Mouse (Mus musculus) monocyte, adult 5-6 weeks (primary cell): ENCODE results near the gene Stk39. TPM values are rescaled to one million over a fixed set of nuclear protein-coding genes. Genes with fewer than 3 reads are reported as not detected.

Experiments
- ATAC-seq: fragments of 153-309, 156-312 bp; replicated peaks from 2 replicates; pipeline ENCODE4 v1.8.0; 2017; ENCODE audit warnings: mild to moderate bottlenecking; ENCODE audit not compliant: low TSS enrichment, insufficient number of reproducible peaks, severe bottlenecking, poor library complexity, low FRiP score
- total RNA-seq: library from RNA; stranded (forward); fragments of 200-1000, 200-491, 200-594 nt; gene quantifications from 3 replicates; pipeline ENCODE4 v1.2.3, GENCODE M21; 2017

Stk39 gene
- total RNA-seq, 1 experiment from 2014 or later: 5.4 TPM

DNA sequence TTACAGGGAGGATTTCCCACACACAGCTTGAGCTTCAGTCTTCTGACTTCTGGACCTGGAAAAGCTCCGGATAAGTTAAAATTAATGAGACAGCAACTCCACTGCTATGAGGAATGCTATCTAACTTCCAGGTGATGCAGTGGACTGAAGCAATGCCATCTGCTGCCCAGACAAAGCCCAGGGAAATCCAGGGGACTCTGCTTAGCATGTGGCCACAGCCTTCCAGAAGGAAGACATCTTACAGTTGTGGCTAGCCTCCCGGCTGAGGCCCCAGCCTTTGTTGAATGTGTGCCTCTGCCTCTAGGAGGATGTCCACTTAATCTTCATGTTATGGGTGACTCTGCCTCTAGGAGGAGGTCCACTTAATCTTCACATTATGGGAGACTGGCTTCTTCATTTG is 243.0 kb downstream of the Stk39 start:
- no peak for ATAC-seq

DNA sequence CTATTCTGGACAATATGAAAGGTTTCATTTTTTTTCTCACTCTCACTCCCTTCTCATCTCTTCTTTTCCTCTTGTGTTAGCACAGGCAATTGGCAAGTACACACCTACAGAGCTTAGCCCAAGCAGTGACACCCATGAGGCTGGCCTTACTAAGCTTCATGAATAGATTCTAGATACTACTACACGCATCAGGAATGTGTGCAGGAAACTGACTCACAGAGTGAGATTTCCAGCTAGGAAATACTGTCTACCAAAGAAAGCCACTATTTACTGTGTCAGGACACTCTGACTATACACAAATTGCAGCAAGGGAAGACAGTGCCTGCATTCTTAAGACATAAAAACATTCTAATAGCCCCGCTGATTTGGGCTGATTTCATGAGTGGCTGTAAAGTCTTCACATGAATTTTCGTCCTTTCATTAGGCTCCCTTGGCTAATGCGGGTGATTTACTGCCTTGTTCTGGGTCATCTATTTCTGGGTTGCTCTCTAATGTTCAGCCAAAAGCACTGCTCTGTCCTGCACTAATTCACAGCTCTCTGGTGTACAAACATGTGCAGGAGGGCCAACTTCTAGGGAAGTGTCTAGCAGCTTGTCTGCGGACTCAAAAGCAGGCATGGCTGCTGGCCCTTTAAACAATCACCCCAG is 249.7 kb downstream of the Stk39 start:
- no peak for ATAC-seq

DNA sequence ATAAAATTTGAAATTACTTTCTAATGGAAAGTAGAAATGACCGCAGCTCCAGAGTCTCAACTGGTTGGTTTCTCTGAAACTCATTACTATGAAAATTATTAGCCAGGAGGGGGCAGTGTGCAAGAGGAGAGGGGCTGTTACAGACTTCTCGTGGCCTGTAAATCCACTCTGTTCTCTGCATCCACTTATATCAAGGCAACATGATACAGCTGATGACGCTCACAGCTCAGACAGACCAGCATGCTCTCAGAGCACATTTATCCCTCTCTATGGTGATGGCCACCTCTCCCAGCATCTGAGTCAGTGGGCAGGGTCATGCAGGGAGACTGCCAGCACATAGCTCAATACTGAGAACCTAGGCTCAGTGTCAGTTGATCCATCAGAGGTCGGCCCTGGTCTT is 250.8 kb downstream of the Stk39 start:
- no peak for ATAC-seq

DNA sequence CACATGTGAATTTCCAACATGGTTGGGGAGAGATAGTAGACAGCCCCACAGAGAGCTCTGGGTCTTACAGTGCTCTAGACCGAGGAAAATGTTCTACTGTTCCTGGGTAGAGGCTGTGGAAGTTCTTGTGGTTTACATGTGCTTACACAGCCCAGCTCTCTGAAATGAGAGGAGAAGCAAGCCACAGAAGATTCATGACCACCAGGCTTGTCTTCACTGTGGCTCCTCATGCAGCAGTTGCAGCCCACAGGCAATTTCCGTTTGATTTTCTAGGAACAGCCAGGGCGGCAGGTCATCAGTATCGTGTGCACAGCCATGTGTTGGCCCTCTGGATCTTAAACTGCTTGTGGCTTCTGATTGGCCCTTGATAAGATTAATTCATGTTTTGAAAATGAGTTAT is 252.2 kb downstream of the Stk39 start:
- no peak for ATAC-seq

DNA sequence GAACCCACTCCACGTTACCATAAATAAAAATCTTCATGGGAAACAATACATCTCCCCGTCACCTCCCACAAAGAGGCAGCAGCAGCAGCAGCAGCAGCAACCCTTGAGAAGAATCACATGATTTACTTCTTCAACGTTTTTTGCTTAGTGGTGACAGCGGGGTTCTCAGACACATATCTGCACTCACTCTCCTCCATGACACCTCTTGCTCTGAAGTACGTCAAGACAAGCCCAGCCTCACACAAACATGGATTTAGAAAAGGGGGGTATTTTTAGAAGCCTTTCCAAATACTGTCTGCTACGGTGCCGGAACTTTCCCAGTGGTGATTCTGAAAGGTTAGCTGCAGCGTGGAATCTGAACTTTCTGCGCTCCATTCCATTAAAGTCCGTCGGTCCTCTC is 256.9 kb downstream of the Stk39 start:
- no peak for ATAC-seq

DNA sequence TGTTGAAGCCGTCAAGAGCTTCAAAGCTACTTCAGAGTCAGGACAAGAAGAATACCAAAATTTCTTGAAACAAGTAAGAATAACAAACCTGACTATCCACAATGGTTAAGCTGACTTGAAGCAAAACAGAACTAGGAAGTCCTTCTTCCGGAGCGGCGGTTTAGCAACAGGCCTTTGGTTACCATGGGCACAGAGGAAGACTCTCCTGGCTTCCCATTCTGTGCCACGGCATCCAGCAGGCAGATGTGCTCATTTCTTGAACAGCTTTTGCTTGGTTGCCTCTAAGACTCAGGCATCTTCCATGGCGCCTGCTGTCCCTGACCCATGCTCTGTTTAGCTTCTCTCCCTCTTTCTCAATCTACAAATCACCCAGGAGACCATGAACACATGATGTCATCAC is 257.7 kb downstream of the Stk39 start:
- ATAC-seq: no peak

DNA sequence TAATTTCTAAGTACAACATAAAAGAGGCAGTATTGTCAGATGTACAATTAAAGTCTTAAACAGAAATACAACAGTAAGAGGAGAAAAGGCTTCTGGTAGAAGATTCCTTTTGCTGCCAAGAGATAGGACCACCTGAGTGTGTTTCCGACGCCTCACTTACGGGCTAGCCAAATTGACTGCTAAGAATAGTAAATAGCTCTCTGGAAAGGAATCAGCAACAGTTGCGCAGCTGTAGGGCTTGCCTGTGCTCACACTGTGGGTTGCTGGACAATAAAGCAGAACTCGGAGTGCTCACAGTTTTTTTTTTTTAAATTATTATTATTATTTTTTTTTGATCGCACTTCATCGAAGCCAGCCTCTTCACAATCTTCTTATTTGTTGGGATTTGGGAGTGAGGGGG is 260.6 kb downstream of the Stk39 start:
- ATAC-seq: no peak

DNA sequence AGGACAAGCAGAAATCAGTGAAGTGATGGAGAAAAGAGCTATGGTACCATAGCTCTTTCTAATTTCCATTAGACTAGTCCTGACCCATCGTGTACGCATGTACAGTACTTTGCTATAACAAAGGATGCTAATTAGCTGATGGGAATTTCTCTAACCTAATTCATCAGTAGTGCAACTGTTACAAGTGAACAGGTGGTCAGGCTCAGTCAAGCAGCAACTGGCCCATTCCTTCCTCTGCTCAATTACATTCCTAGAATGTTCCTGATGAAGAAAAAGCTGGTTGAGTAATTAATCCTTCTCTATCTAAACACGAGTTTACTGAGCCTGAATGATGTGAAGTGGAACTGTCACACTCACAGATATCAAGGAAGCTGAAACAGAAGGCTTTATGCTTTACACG is 275.8 kb downstream of the Stk39 start:
- ATAC-seq: no peak

DNA sequence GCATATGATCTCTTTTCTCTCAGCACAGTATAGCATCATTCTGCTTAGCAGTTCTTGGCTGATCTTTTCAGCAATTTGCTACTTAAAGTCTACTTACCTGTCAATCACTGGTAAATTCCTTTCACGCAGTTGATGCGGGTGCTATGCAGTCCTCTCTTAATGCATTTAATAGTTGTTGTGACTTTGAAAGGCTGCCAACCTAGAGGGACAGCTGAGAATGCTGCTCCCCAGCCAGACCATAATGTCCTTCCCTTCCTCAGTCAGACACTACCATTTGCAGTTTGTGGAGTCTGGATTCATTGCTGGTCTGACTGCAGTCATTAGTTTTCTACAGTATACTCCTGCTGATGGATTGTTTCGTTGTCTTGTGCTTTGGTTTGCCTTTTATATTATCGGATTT is 277.6 kb downstream of the Stk39 start:
- ATAC-seq: no peak

DNA sequence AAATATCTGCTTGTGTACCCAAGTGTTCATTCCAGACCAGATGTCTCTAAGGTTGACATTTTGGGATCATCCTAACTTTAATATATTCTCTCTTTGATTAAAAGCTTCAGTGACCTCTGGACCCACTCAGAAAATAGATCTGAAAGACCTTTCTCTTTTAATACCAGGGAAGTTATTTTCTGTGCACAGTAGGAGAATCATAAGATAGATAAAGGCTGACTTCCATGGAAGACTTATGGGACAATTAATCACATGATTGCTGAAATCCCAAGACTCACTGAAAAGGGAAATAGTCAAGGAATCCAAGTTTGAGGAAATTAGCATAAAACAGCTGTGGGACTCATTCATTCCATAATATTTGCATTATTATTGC is 278.6 kb downstream of the Stk39 start:
- no peak for ATAC-seq

DNA sequence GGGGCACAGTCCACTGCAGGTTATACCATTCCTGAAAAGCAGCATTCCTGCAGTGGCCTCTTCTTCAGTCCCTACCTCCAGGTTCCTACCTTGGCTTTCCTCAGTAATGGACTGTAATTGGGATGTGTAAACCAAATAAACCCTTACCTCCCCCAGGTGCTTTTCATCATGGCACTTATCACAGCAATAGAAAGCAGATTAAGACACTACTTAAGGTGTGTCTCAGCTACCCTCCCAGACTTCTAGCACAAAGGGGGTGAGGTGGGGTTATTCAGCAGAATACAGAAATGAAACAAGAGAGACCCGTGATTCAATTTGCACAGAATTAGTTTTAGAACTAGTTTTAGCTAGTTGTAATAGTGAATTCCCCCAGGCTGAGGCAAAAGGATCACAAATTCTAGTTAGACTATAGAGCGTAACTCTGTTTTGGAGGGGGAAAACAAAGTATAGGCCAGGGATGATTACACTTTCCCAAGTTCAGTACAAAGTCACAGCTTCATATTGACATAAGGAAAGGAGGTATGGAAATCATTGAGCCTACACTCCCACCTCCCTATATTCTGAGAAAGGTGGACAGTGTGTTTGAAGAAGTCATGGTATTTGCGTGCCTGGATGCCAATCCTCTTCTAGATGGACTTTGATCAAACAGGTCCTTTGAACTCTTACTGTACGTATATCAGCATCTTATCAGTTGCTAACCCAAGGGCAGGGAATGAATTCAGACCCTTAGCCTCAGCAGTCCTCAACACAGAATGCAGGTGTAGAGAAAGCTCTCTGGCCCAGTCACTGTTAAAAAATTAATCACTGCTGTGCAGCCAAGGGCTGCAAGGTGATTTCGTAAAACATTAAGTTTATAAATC is 279.2 kb downstream of the Stk39 start:
- no peak for ATAC-seq

DNA sequence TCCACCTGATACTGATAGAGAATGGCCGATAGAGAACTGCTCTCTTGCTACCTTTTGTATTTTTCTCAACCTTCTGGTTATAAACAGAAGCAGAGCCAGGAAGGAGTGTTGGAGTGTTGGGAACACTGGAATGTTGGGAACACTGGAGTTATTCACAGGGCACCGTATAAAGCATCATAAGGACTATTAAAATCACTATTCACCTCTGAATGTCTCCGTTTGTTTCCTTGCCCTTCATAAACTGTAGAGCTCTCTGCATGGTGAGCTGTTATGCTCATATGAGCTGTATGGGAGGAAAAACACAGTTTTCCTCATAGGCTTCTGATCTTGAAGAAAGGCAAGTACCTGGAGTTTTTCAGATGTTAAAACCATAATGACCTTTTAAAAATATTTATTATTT is 295.6 kb downstream of the Stk39 start:
- ATAC-seq: no peak

DNA sequence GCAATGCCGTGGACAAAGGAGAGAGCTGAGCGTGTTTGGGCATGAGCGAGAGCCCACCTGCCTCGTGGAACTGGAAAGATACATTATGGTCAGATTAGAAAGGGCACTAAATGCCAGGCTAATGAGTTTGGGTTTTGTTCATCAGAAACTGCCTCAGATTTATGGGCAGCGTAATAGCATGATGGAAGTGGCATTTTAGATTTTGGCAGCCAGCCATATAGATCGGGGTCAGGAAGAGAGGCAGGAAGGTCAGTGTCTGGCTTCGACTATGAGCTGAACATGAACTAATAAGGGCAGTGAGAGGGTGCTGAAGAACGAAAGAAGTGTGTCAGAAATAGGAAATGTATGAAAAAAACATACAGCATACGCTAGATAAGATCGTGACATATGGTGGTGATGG is 300.8 kb downstream of the Stk39 start:
- no peak for ATAC-seq

DNA sequence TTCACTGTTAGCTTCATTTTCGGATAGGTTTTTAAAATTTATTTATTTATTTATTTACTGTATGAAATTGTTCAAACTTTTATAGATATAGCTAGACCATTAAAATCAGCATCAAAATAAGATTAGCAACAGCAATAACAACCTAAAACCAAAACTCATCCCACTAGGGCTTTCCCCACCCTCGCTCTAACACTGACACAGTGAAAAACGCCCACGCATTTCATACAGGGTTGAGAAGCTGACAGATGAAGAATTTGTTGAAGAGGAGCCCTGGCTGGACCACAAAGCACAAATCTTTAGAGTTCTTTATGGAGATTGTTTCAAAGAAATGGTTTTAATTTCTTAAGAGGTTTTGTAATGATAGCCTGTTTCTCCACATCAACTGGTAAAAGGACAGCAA is 310.1 kb downstream of the Stk39 start:
- no peak for ATAC-seq

DNA sequence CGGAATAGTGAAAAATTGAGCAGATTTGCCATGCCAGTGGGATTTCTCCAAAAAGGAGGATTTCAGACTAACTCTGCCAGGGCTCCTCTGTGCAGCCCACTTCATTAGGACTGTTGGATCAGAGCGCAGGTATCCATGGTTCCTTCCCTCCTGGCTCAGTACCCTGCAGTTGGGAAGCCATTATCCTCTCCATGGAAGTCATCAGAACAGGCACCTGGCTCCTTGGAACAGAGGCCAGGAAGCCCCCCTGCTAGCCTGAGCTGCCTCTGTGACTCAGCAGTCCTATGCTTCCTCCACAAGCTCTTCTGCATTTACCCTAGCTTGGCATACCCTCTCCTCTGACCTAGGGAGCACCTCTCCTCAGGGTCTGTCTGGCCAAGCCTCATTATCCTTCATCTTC is 311.5 kb downstream of the Stk39 start:
- no peak for ATAC-seq

Other genes starting within 250 kb of the Stk39 start
- not detected in 3 replicates for gene 4933409G03Rik, start 110.1 kb upstream of the Stk39 start, total RNA-seq
- 0.48 to 2.1 TPM in 2 of 3 replicates, not detected in the other for gene 4932414N04Rik, start 184.2 kb upstream of the Stk39 start, total RNA-seq